Mouse (Mus musculus) limb, embryonic 10.5 days (tissue): ENCODE results near the gene Sfxn5. TPM values are rescaled to one million over a fixed set of nuclear protein-coding genes. Genes with fewer than 3 reads are reported as not detected.

Experiments used
- DNase-seq: peaks from one replicate; pipeline ENCODE4 v3.0.0-alpha.2; 2017; ENCODE audit warnings: low spot score
- H3K27ac ChIP-seq: fragments of 300-500 bp; sonication (generic); 2 replicates; pipeline ENCODE4 v1.5.1; 2016; ENCODE audit warnings: mild to moderate bottlenecking
- H3K27me3 ChIP-seq: fragments of 300-500 bp; sonication (generic); 2 replicates; pipeline ENCODE4 v1.6.1; 2016; ENCODE audit warnings: low read depth, mild to moderate bottlenecking; ENCODE audit not compliant: poor library complexity, severe bottlenecking
- H3K36me3 ChIP-seq: fragments of 300-500 bp; sonication (generic); 2 replicates; pipeline ENCODE4 v1.6.1; 2016; ENCODE audit warnings: mild to moderate bottlenecking, moderate library complexity
- H3K4me1 ChIP-seq: fragments of 300-500 bp; sonication (generic); 2 replicates; pipeline ENCODE4 v1.6.1; 2016
- H3K4me3 ChIP-seq: fragments of 300-500 bp; sonication (generic); 2 replicates; pipeline ENCODE4 v1.5.1; 2016; ENCODE audit warnings: mild to moderate bottlenecking, moderate library complexity
- H3K9me3 ChIP-seq: fragments of 300-500 bp; sonication (generic); replicated peaks from 2 replicates; pipeline ENCODE4 v1.6.1; 2016; ENCODE audit warnings: mild to moderate bottlenecking
- WGBS: fragments of 180-500 bp; shearing (Covaris S2); methylation state at CpG from one replicate; pipeline ENCODE4 v1.1.7; 2016; 5-methylcytosine and 5-hydroxymethylcytosine counted together
- polyA plus RNA-seq: library from polyadenylated mRNA; unstranded; fragments of >200 nt; fragmentation: Nextera tagmentation; extraction: Ambion mirVana; gene quantifications from 2 replicates; pipeline ENCODE4 v1.2.1, GENCODE M21; 2016

Gene Sfxn5
- polyA plus RNA-seq, 1 experiment from 2014 or later = 6.4 TPM

GRCm38 (mm10) chr6:85372496-85372895, 39.3 kb upstream of the Sfxn5 start:
- no peak overlapping the region for H3K4me3 ChIP-seq
- H3K27me3 ChIP-seq = peaks cover 49% of the 10 kb centered on the region
- no peaks in the 10 kb centered on the region for H3K36me3 ChIP-seq
- H3K27ac ChIP-seq = no peak overlapping the region
- WGBS = 76% methylated on average over 2 of the region's 2 CpGs
- DNase-seq = no peak
- H3K9me3 ChIP-seq = no peaks in the 10 kb centered on the region
- H3K4me1 ChIP-seq = peaks cover 27% of the 10 kb centered on the region

- no peak for DNase-seq
- Histone ChIP-seq H3K36me3 (no peaks in the 10 kb centered on the region), H3K27ac (no peak overlapping the region), H3K4me3 (no peak overlapping the region), H3K27me3 (peaks cover 49% of the 10 kb centered on the region), H3K9me3 (no peaks in the 10 kb centered on the region), H3K4me1 (peaks cover 28% of the 10 kb centered on the region)
- WGBS = 82% methylated on average over 6 of the region's 6 CpGs
Measured at GRCm38 (mm10) chr6:85371859-85372405, 38.7 kb upstream of the Sfxn5 start.

GRCm38 (mm10) chr6:85370666-85371430, 37.6 kb upstream of the Sfxn5 start:
- 91% methylated on average over 9 of the region's 9 CpGs for whole genome bisulfite sequencing
- no peak for DNase-seq
- H3K4me1 ChIP-seq = peaks cover 37% of the 10 kb centered on the region
- no peak overlapping the region for H3K4me3 ChIP-seq
- no peaks in the 10 kb centered on the region for H3K36me3 ChIP-seq
- no peak overlapping the region for H3K27ac ChIP-seq
- H3K9me3 ChIP-seq = no peaks in the 10 kb centered on the region
- peaks cover 40% of the 10 kb centered on the region for H3K27me3 ChIP-seq

- no peak overlapping the region for H3K4me3 ChIP-seq
- H3K4me1 ChIP-seq = peaks cover 36% of the 10 kb centered on the region
- no peak for DNase-seq
- no peak overlapping the region for H3K27ac ChIP-seq
- H3K27me3 ChIP-seq = peaks cover 34% of the 10 kb centered on the region
- H3K36me3 ChIP-seq = no peaks in the 10 kb centered on the region
- WGBS = 91% methylated on average over 5 of the region's 5 CpGs
- no peaks in the 10 kb centered on the region for H3K9me3 ChIP-seq
Measured at GRCm38 (mm10) chr6:85370041-85370440, 36.8 kb upstream of the Sfxn5 start.

- H3K4me3 ChIP-seq = no peak overlapping the region
- H3K27ac ChIP-seq = no peak overlapping the region
- no peaks in the 10 kb centered on the region for H3K36me3 ChIP-seq
- no peaks in the 10 kb centered on the region for H3K9me3 ChIP-seq
- WGBS = 76% methylated on average over 5 of the region's 5 CpGs
- H3K4me1 ChIP-seq = peaks cover 32% of the 10 kb centered on the region
- no peak for DNase-seq
- peaks cover 33% of the 10 kb centered on the region for H3K27me3 ChIP-seq
Measured at GRCm38 (mm10) chr6:85369181-85369860, 36.1 kb upstream of the Sfxn5 start.

- WGBS = 67% methylated on average over 5 of the region's 5 CpGs
- DNase-seq = no peak
- H3K27me3 ChIP-seq = peaks cover 27% of the 10 kb centered on the region
- no peaks in the 10 kb centered on the region for H3K9me3 ChIP-seq
- no peak overlapping the region for H3K4me3 ChIP-seq
- peaks cover 26% of the 10 kb centered on the region for H3K4me1 ChIP-seq
- H3K27ac ChIP-seq = no peak overlapping the region
- H3K36me3 ChIP-seq = no peaks in the 10 kb centered on the region
Measured at GRCm38 (mm10) chr6:85368722-85369121, 35.5 kb upstream of the Sfxn5 start.

- Histone ChIP-seq H3K4me1 (peaks cover 22% of the 10 kb centered on the region), H3K4me3 (no peak overlapping the region), H3K27ac (no peak overlapping the region), H3K36me3 (no peaks in the 10 kb centered on the region), H3K27me3 (peaks cover 22% of the 10 kb centered on the region), H3K9me3 (no peaks in the 10 kb centered on the region)
- WGBS = 89% methylated on average over 1 of the region's 1 CpGs
- no peak for DNase-seq
Measured at GRCm38 (mm10) chr6:85368166-85368565, 34.9 kb upstream of the Sfxn5 start.

GRCm38 (mm10) chr6:85366387-85366786, 33.2 kb upstream of the Sfxn5 start:
- Histone ChIP-seq H3K27ac (no peak overlapping the region), H3K4me1 (peaks cover 22% of the 10 kb centered on the region), H3K9me3 (no peaks in the 10 kb centered on the region), H3K4me3 (no peak overlapping the region), H3K27me3 (peaks cover 4% of the 10 kb centered on the region), H3K36me3 (no peaks in the 10 kb centered on the region)
- no peak for DNase-seq
- WGBS = 90% methylated on average over 1 of the region's 1 CpGs

GRCm38 (mm10) chr6:85364439-85364838, 31.2 kb upstream of the Sfxn5 start:
- 84% methylated on average over 5 of the region's 5 CpGs for WGBS
- no peaks in the 10 kb centered on the region for H3K27me3 ChIP-seq
- H3K36me3 ChIP-seq = no peaks in the 10 kb centered on the region
- H3K9me3 ChIP-seq = no peaks in the 10 kb centered on the region
- H3K4me3 ChIP-seq = no peak overlapping the region
- DNase-seq = no peak
- H3K4me1 ChIP-seq = peaks cover 19% of the 10 kb centered on the region
- no peak overlapping the region for H3K27ac ChIP-seq

- H3K9me3 ChIP-seq = no peaks in the 10 kb centered on the region
- DNase-seq = no peak
- H3K27me3 ChIP-seq = no peaks in the 10 kb centered on the region
- WGBS = 91% methylated on average over 4 of the region's 4 CpGs
- H3K4me1 ChIP-seq = peaks cover 13% of the 10 kb centered on the region
- H3K4me3 ChIP-seq = no peak overlapping the region
- H3K27ac ChIP-seq = no peak overlapping the region
- no peaks in the 10 kb centered on the region for H3K36me3 ChIP-seq
Measured at GRCm38 (mm10) chr6:85363906-85364260, 30.7 kb upstream of the Sfxn5 start.

GRCm38 (mm10) chr6:85363231-85363905, 30.1 kb upstream of the Sfxn5 start:
- no peaks in the 10 kb centered on the region for H3K36me3 ChIP-seq
- H3K9me3 ChIP-seq = no peaks in the 10 kb centered on the region
- H3K4me1 ChIP-seq = peaks cover 10% of the 10 kb centered on the region
- no peaks in the 10 kb centered on the region for H3K27me3 ChIP-seq
- no peak overlapping the region for H3K4me3 ChIP-seq
- WGBS = 89% methylated on average over 5 of the region's 5 CpGs
- no peak overlapping the region for H3K27ac ChIP-seq
- DNase-seq = no peak

- Histone ChIP-seq H3K4me1 (peaks cover 10% of the 10 kb centered on the region), H3K36me3 (no peaks in the 10 kb centered on the region), H3K27me3 (no peaks in the 10 kb centered on the region), H3K27ac (no peak overlapping the region), H3K9me3 (no peaks in the 10 kb centered on the region), H3K4me3 (no peak overlapping the region)
- DNase-seq = no peak
- 85% methylated on average over 5 of the region's 5 CpGs for WGBS
Measured at GRCm38 (mm10) chr6:85362610-85363009, 29.4 kb upstream of the Sfxn5 start.

- Histone ChIP-seq H3K27ac (no peak overlapping the region), H3K4me1 (no peaks in the 10 kb centered on the region), H3K4me3 (no peak overlapping the region), H3K27me3 (no peaks in the 10 kb centered on the region), H3K36me3 (no peaks in the 10 kb centered on the region), H3K9me3 (no peaks in the 10 kb centered on the region)
- no peak for DNase-seq
- WGBS = 85% methylated on average over 5 of the region's 5 CpGs
Measured at GRCm38 (mm10) chr6:85360311-85360710, 27.1 kb upstream of the Sfxn5 start.
